Mouse (Mus musculus) heart, adult 2 months (tissue): ENCODE measurements around the gene Rplp0. TPM values are rescaled to one million over a fixed set of nuclear protein-coding genes. Genes with fewer than 3 reads are reported as not detected.

Source experiments
- DNase-seq, 2 experiments: peaks; one replicate each; pipeline ENCODE4 v3.0.0; 2021
- H3K27ac ChIP-seq: fragments of 200-600 bp; 2 replicates; pipeline ENCODE4 v1.8.1; 2022
- H3K27me3 ChIP-seq: fragments of 200-500 bp; 2 replicates; pipeline ENCODE4 v1.6.1; 2012; ENCODE audit warnings: mild to moderate bottlenecking, low read length, inconsistent platforms, mixed read lengths; ENCODE audit not compliant: control insufficient read depth, insufficient read depth
- H3K36me3 ChIP-seq: fragments of 200-500 bp; 2 replicates; pipeline ENCODE4 v1.6.1; 2012; ENCODE audit warnings: low read length, inconsistent platforms; ENCODE audit not compliant: control insufficient read depth, insufficient read depth
- H3K4me1 ChIP-seq: fragments of 200-500 bp; 2 replicates; pipeline ENCODE4 v1.6.1; 2011; ENCODE audit warnings: low read length; ENCODE audit not compliant: control insufficient read depth, insufficient read depth
- H3K4me3 ChIP-seq: fragments of 200-600 bp; 2 replicates; pipeline ENCODE4 v1.8.1; 2022
- H3K79me2 ChIP-seq: fragments of 200-500 bp; replicated peaks from 2 replicates; pipeline ENCODE4 v1.6.1; 2012; ENCODE audit warnings: mild to moderate bottlenecking, inconsistent platforms, low read length, moderate library complexity, mixed read lengths; ENCODE audit not compliant: control insufficient read depth, insufficient read depth
- H3K9ac ChIP-seq: fragments of 200-500 bp; 2 replicates; pipeline ENCODE4 v1.6.1; 2012; ENCODE audit warnings: low read depth, mild to moderate bottlenecking, control low read depth, inconsistent platforms, low read length, mixed read lengths
- CTCF ChIP-seq: fragments of 200-600 bp; IDR thresholded peaks from 2 replicates; pipeline ENCODE4 v1.8.1; 2022; ENCODE audit warnings: antibody characterized with exemption, mild to moderate bottlenecking, moderate library complexity
- EP300 ChIP-seq: fragments of 200-500 bp; IDR thresholded peaks from 2 replicates; pipeline ENCODE4 v1.6.1; 2011; ENCODE audit warnings: low read depth, low read length, control low read depth; ENCODE audit not compliant: insufficient read depth
- POLR2A ChIP-seq: fragments of 200-500 bp; IDR thresholded peaks from 2 replicates; pipeline ENCODE4 v1.6.1; 2011; ENCODE audit warnings: mild to moderate bottlenecking, low read depth, low read length, control low read depth; ENCODE audit not compliant: insufficient read depth
- WGBS: fragments of 180-500 bp; shearing (Covaris S2); methylation state at CpG from one replicate; pipeline ENCODE4 v1.1.7; 2018; 5-methylcytosine and 5-hydroxymethylcytosine counted together
- intact Hi-C: fragments of 180-260 bp; cut with DNase I; formaldehyde crosslinking; loops from one replicate; pipeline ENCODE4 v1.15.1; 2025
- long read RNA-seq: library from polyadenylated mRNA; stranded (forward); transcript quantifications from one replicate; pipeline ENCODE4 v2.0.0, GENCODE M21; 2021
- polyA plus RNA-seq: library from polyadenylated mRNA; depleted of rRNA; stranded (reverse); fragments of >200 nt; gene quantifications from 2 replicates; pipeline ENCODE4 v1.2.3, GENCODE M21; 2012; rRNA removed
- total RNA-seq, 2 experiments: library from RNA; stranded (reverse); gene quantifications; 2 replicates each; pipeline ENCODE4 v1.2.3; 2021

Rplp0 gene
- total RNA-seq (100 to 1,000 TPM; 587 to 705 TPM), polyA plus RNA-seq (1,240 and 1,274 TPM in 2 replicates)
- long read RNA-seq, transcript Rplp0-201 (7 exons, 1,358 nt), result major isoform, 541 of 586 reads
- long read RNA-seq, partial matches to known transcripts, result 44 of 586 reads
- long read RNA-seq, other reads (novel, unspliced or antisense), result 1 of 586 reads

- Histone ChIP-seq H3K79me2 (no peaks in the 10 kb centered on the region; the same call in 1 of the 2 replicates), H3K27me3 (no peaks in the 10 kb centered on the region), H3K4me3 (peak within 1 kb of the TSS; percentile 79), H3K27ac (peak within 1 kb of the TSS; percentile 83), H3K4me1 (no peaks in the 10 kb centered on the region; the same call in 1 of the 2 replicates), H3K36me3 (peaks cover 9% of the 10 kb centered on the region; the same call in 1 of the 2 replicates), H3K9ac (peak within 1 kb of the TSS; percentile 96)
- DNase-seq, result peak; percentile 100
- WGBS, result under 1% methylated on average over 71 of the region's 78 CpGs
- TF ChIP-seq CTCF, result peak; percentile 98; the same call in 1 of the 2 replicates
- peak; percentile 100 for TF ChIP-seq POLR2A
- TF ChIP-seq EP300, result peak; percentile 53; the same call in 1 of the 2 replicates
- intact Hi-C loops, result loop anchor here (10.0 kb wide), 1 partner anchor 215 kb away; the partner anchor contains the start of genes Cox6a1, Gatc and Triap1
Observed at GRCm38 (mm10) chr5:115559237-115560101, at the start of gene Rplp0. TSS of gene Rplp0 (plus strand) at chr5:115559467.

- intact Hi-C loops, result loop anchor here (2.0 kb wide), 1 partner anchor 13 kb away; no protein-coding TSS in a partner anchor
- H3K4me3 ChIP-seq, result peak overlapping the region; percentile 96
- peak; percentile 50 to 67 for DNase-seq
Observed at GRCm38 (mm10) chr5:115509790-115510689, 49.2 kb upstream of the Rplp0 start.

DNA sequence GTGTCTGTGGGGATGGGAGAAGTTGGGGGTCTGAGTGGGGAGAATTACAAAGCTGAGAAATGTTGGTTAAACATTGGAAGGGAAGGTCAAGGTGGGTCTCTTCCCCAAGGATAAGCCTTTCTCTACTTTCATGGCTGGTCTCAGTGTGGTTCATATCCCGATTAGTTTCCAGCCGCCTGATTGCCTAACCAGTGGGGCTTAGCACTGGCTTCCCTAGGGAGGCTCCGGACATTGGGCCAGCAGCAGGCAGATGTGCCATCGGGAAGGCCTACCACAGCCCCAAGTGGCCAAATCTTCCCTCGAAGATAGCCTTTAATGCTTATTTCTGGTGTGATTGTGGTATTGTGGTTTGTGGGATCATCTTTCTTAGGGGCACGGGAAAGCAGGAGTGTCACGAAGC is 46.9 kb upstream of the Rplp0 start:
- no peak for DNase-seq

More at GRCm38 (mm10) chr5:115509790-115510689, 49.2 kb upstream of the Rplp0 start:
- peaks cover 28% of the 10 kb centered on the region for H3K4me1 ChIP-seq
- peak overlapping the region; percentile 47 for H3K9ac ChIP-seq
- H3K27ac ChIP-seq, result peak overlapping the region; percentile 98
- TF ChIP-seq CTCF, result no peak
- no peak for TF ChIP-seq EP300
- TF ChIP-seq POLR2A, result no peak
- H3K27me3 ChIP-seq, result no peaks in the 10 kb centered on the region
- H3K36me3 ChIP-seq, result no peaks in the 10 kb centered on the region; the same call in 1 of the 2 replicates
- 42% methylated on average over 15 of the region's 15 CpGs for WGBS
- H3K79me2 ChIP-seq, result peaks cover 22% of the 10 kb centered on the region

DNA sequence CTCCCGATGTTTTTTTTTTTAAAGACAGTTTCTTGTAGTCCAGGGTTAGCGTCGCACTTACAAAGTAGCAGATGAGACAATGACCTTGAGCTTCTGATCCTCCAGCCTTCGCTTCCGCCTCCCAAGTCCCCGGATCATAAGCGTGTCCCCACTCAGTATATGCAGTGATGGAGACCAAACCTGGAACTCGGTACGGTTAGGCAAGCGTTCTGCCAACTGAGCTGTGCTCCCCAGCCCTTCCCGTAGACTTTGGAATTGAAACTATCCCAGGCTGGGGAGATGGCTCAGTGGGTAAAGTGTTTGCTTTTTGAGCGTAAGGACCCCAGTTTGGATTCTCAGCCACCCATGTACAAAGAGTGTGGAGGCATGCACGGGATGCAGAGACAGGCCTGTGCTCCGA is 46.0 kb upstream of the Rplp0 start:
- Histone ChIP-seq H3K36me3 (no peaks in the 10 kb centered on the region; the same call in 1 of the 2 replicates), H3K4me3 (no peak overlapping the region), H3K27ac (peak overlapping the region; percentile 12; the same call in 1 of the 2 replicates), H3K27me3 (no peaks in the 10 kb centered on the region), H3K9ac (no peak overlapping the region), H3K79me2 (peaks cover 13% of the 10 kb centered on the region), H3K4me1 (peaks cover 33% of the 10 kb centered on the region)
- 80% methylated on average over 14 of the region's 14 CpGs for WGBS
- no peak for TF ChIP-seq CTCF
- TF ChIP-seq POLR2A, result no peak
- no peak for TF ChIP-seq EP300
- no peak for DNase-seq
- intact Hi-C loops, result no loop called here

More for the DNA sequence above, 46.9 kb upstream of the Rplp0 start:
- peak overlapping the region; percentile 38; the same call in 1 of the 2 replicates for H3K27ac ChIP-seq
- no peaks in the 10 kb centered on the region for H3K27me3 ChIP-seq
- no peak overlapping the region for H3K9ac ChIP-seq
- 74% methylated on average over 7 of the region's 7 CpGs for whole genome bisulfite sequencing
- H3K4me1 ChIP-seq, result peaks cover 32% of the 10 kb centered on the region
- intact Hi-C loops, result no loop called here
- TF ChIP-seq POLR2A, result no peak
- no peak for TF ChIP-seq EP300
- no peak for TF ChIP-seq CTCF
- no peak overlapping the region for H3K4me3 ChIP-seq
- no peaks in the 10 kb centered on the region; the same call in 1 of the 2 replicates for H3K36me3 ChIP-seq
- H3K79me2 ChIP-seq, result peaks cover 17% of the 10 kb centered on the region

DNA sequence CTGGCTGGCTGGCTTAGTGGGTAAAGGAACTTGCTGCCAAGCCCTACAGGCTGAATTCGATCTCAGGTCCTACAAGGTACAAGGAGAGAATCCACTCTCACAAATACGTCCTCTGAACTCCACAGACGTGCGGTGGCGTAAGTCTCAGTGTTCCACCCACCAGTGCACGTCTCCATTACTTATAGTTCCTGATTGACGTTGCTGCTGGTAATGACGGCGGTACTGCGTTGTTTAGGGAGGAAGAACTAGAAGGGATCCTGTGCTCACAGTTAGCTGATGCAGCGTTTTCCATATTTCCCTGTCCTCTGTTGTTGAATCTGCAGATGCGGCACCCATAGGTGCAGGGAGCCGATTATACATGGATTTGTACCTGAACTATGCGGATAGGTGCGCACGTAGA is 45.5 kb upstream of the Rplp0 start:
- Histone ChIP-seq H3K79me2 (peaks cover 11% of the 10 kb centered on the region), H3K4me3 (no peak overlapping the region), H3K9ac (no peak overlapping the region), H3K36me3 (no peaks in the 10 kb centered on the region; the same call in 1 of the 2 replicates), H3K27ac (peak overlapping the region; percentile 93; the same call in 1 of the 2 replicates), H3K4me1 (peaks cover 33% of the 10 kb centered on the region), H3K27me3 (no peaks in the 10 kb centered on the region)
- peak in 1 of 2 experiments; percentile 52 for DNase-seq
- 85% methylated on average over 16 of the region's 16 CpGs for WGBS
- TF ChIP-seq EP300 (no peak), POLR2A (no peak), CTCF (no peak)
- intact Hi-C loops, result loop anchor here (2.0 kb wide), 1 partner anchor 17 kb away; no protein-coding TSS in a partner anchor
